8 mouse cellular contexts compared by ENCODE assay signal in the genomic region with DNA sequence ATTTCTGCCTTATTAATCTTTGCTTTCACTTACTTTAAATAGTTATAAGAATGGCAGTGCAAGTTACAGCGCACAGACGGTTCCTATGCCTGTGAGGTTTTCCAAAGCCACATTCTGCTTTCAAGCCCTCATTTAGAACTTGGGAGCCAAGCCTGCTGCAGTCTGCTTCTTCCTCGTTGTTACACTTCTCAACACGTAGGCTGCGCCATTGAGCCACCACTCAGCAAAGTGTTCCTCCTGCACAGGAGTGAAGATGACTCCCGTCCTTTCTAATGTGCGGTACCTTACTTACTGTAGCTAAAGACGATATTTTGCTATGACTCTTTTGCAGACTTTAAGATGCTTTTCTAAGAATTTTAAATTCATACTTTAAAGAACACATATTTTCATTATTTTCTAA.
DNase-seq lines count a peak whose midpoint lies in the region; ATAC-seq and TF ChIP-seq lines count a peak whose summit lies in the region.

No protein-coding gene starts in this region.

- TF ChIP-seq POLR2A in bone marrow macrophage, adult 2 months (IDR thresholded peaks at IDR 0.05; ENCODE audit: borderline replicate concordance, low read depth, low read length) = no peak

- H3K9me3 ChIP-seq in G1E (replicated peaks) = no peaks in the 10 kb centered on the region
- no peaks in the 10 kb centered on the region for H3K9me3 ChIP-seq in midbrain, embryonic 16.5 days (replicated peaks; ENCODE audit: control insufficient read depth, low read length, poor library complexity, severe bottlenecking)

- H3K27ac ChIP-seq in bone marrow macrophage, adult 2 months (ENCODE audit: insufficient read depth, low read depth, low read length) = no peak overlapping the region
- H3K27ac ChIP-seq in midbrain, embryonic 16.5 days (ENCODE audit: low read length) = peak overlapping the region; percentile 38; the same call in 1 of the 2 replicates

- 20% methylated on average over 8 of the region's 8 CpGs for WGBS in midbrain, embryonic 16.5 days

- intact Hi-C loops in left cerebral cortex, postnatal 14 days (cut with DNase I) = loop anchor here (10.0 kb wide), 1 partner anchor 721 kb away; no protein-coding TSS in a partner anchor

- no peak overlapping the region for H3K4me3 ChIP-seq in G1E (ENCODE audit: low read depth, low read length)
- H3K4me3 ChIP-seq in bone marrow macrophage, adult 2 months (ENCODE audit: insufficient read depth, low read length) = no peak overlapping the region
- no peak overlapping the region for H3K4me3 ChIP-seq in midbrain, embryonic 16.5 days (ENCODE audit: low read depth, low read length)

- no peak overlapping the region for H3K4me2 ChIP-seq in midbrain, embryonic 16.5 days (ENCODE audit: low read length)

- no peaks in the 10 kb centered on the region for H3K4me1 ChIP-seq in G1E (ENCODE audit: insufficient read depth, low read depth, low read length)
- no peaks in the 10 kb centered on the region for H3K4me1 ChIP-seq in bone marrow macrophage, adult 2 months (ENCODE audit: control insufficient read depth, insufficient read depth, low read length)
- H3K4me1 ChIP-seq in midbrain, embryonic 16.5 days (ENCODE audit: control insufficient read depth, insufficient read depth, low read length) = peaks cover 7% of the 10 kb centered on the region; the same call in 1 of the 2 replicates

- TF ChIP-seq CTCF in G1E (IDR thresholded peaks at IDR 0.05; ENCODE audit: low read depth, low read length) = peak; percentile 42
- peak; percentile 57 for TF ChIP-seq CTCF in bone marrow macrophage, adult 2 months (IDR thresholded peaks at IDR 0.05; ENCODE audit: low read depth, low read length)

- H3K27me3 ChIP-seq in G1E (ENCODE audit: insufficient read depth, low read length) = no peaks in the 10 kb centered on the region
- no peaks in the 10 kb centered on the region for H3K27me3 ChIP-seq in midbrain, embryonic 16.5 days (ENCODE audit: control insufficient read depth, insufficient read depth, low read depth, low read length)

- peaks cover 32% of the 10 kb centered on the region for H3K36me3 ChIP-seq in G1E (replicated peaks)
- no peaks in the 10 kb centered on the region for H3K36me3 ChIP-seq in midbrain, embryonic 16.5 days (ENCODE audit: control insufficient read depth, insufficient read depth, low read length)

- no peak overlapping the region for H3K9ac ChIP-seq in midbrain, embryonic 16.5 days (ENCODE audit: low read depth, low read length)

- no peak for ATAC-seq in G1E (ENCODE audit: extremely low read depth, insufficient number of reproducible peaks, low FRiP score, poor library complexity, severe bottlenecking)
- peak; percentile 82; the same call in 1 of the 2 replicates for ATAC-seq in midbrain, embryonic 16.5 days
- no peak for ATAC-seq in erythroid progenitor cell, adult 5-6 weeks (replicated peaks; ENCODE audit: low FRiP score, poor library complexity, severe bottlenecking)

- DNase-seq in kidney, adult 8-10 months = peak; percentile 11 to 37
- DNase-seq in kidney, adult 11 months = no peak
- no peak for DNase-seq in G1E (ENCODE audit: low spot score)
- DNase-seq in frontal cortex, postnatal 36 days (ENCODE audit: low spot score in 2 of 2) = peak; percentile 17 to 44
- peak; percentile 39 to 67 for DNase-seq in left cerebral cortex, postnatal 14 days (ENCODE audit: low spot score in 2 of 2)

Comparison
In these comparisons a context has a peak if more than half of its experiments do, and no peak if none do; other contexts are left out.
1. DNase-seq: peak in kidney, adult 8-10 months (2 of 2), frontal cortex, postnatal 36 days (2 of 2) and left cerebral cortex, postnatal 14 days (2 of 2); none in kidney, adult 11 months (single experiment) and G1E (single experiment).